8 mouse cellular contexts compared by ENCODE assay signal in the genomic region with DNA sequence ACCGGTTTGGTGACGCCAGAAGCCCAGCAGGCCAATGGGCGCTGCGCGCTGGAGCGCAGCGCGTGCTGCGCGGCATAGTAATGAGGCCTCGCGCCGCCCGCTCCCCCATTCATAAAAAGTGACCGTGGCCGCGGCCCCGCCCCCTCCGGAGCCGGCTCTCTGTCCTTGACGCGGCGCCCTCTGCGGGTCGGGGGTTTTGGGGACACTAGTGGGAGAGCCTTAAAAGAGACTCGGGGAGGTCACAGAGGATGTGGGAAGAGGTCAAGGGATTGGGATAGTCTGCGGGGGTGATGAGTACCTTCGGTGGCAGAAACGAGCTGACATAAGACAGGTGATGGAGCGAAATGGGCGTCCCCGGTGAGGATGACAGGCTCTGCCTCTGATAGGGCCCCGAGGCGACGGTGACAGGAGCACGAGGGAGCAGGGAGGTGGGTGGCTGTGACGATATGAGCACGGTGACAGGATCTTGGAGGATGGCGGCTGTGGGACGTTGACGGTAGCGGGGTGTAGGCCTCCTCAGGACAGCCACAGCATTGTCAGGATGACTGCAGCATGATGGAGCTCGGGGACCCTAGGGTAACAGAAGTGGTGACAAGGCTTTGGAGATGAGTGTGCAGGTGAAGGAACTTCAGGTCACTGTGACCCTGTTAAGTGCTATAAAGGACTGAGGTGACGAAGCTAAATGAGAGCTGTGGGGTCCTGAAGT. TPM values are rescaled to one million over a fixed set of nuclear protein-coding genes. Genes with fewer than 3 reads are reported as not detected.
A peak's percentile ranks its signal among the peaks of the same experiment; 100 is the strongest.
DNase-seq lines count a peak whose midpoint lies in the region; ATAC-seq and TF ChIP-seq lines count a peak whose summit lies in the region.

No protein-coding gene starts in this region.

- H3K27me3 ChIP-seq in embryonic facial prominence, embryonic 14.5 days (replicated peaks; ENCODE audit: control insufficient read depth, insufficient read depth, low read length) = peaks cover 20% of the 10 kb centered on the region
- H3K27me3 ChIP-seq in limb, embryonic 14.5 days (ENCODE audit: control insufficient read depth, insufficient read depth, low read length) = peaks cover 18% of the 10 kb centered on the region
- H3K27me3 ChIP-seq in midbrain, embryonic 16.5 days (ENCODE audit: control insufficient read depth, insufficient read depth, low read depth, low read length) = peaks cover 13% of the 10 kb centered on the region

- H3K4me3 ChIP-seq in embryonic facial prominence, embryonic 14.5 days (ENCODE audit: low read depth, low read length) = peak overlapping the region; percentile 62
- peak overlapping the region; percentile 65 for H3K4me3 ChIP-seq in limb, embryonic 14.5 days (replicated peaks; ENCODE audit: low read length)
- H3K4me3 ChIP-seq in midbrain, embryonic 16.5 days (ENCODE audit: low read depth, low read length) = peak overlapping the region; percentile 75

- ATAC-seq in embryonic facial prominence, embryonic 14.5 days (ENCODE audit: low read depth) = peak; percentile 88
- peak; percentile 83 for ATAC-seq in limb, embryonic 14.5 days (ENCODE audit: low FRiP score, low read depth)
- peak; percentile 89 for ATAC-seq in midbrain, embryonic 16.5 days

- peaks cover 13% of the 10 kb centered on the region for H3K4me1 ChIP-seq in embryonic facial prominence, embryonic 14.5 days (ENCODE audit: control insufficient read depth, insufficient read depth, low read length)
- peaks cover 21% of the 10 kb centered on the region for H3K4me1 ChIP-seq in limb, embryonic 14.5 days (ENCODE audit: control insufficient read depth, insufficient read depth, low read length)
- peaks cover 8% of the 10 kb centered on the region for H3K4me1 ChIP-seq in midbrain, embryonic 16.5 days (ENCODE audit: control insufficient read depth, insufficient read depth, low read length)

- WGBS in embryonic facial prominence, embryonic 14.5 days = 2% methylated on average over 42 of the region's 44 CpGs
- 3% methylated on average over 36 of the region's 44 CpGs for WGBS in limb, embryonic 14.5 days
- WGBS in midbrain, embryonic 16.5 days = under 1% methylated on average over 44 of the region's 44 CpGs

- no peaks in the 10 kb centered on the region for H3K9me3 ChIP-seq in embryonic facial prominence, embryonic 14.5 days (ENCODE audit: control insufficient read depth, low read length)
- no peaks in the 10 kb centered on the region for H3K9me3 ChIP-seq in limb, embryonic 14.5 days (ENCODE audit: control insufficient read depth, low read length)
- H3K9me3 ChIP-seq in midbrain, embryonic 16.5 days (replicated peaks; ENCODE audit: control insufficient read depth, low read length, poor library complexity, severe bottlenecking) = no peaks in the 10 kb centered on the region

- H3K36me3 ChIP-seq in embryonic facial prominence, embryonic 14.5 days (ENCODE audit: control insufficient read depth, insufficient read depth, low read length) = no peaks in the 10 kb centered on the region
- no peaks in the 10 kb centered on the region for H3K36me3 ChIP-seq in limb, embryonic 14.5 days (ENCODE audit: control insufficient read depth, insufficient read depth, low read length)
- H3K36me3 ChIP-seq in midbrain, embryonic 16.5 days (ENCODE audit: control insufficient read depth, insufficient read depth, low read length) = no peaks in the 10 kb centered on the region

- peak; percentile 76 for DNase-seq in 3134 (ENCODE audit: extremely low read depth, insufficient read length, low spot score)
- peak; percentile 83 for DNase-seq in adrenal gland, postnatal 25 days
- peak; percentile 86 for DNase-seq in embryonic facial prominence, embryonic 14.5 days (ENCODE audit: low spot score)
- peak; percentile 69 to 77 for DNase-seq in heart, adult 9 months (ENCODE audit: low spot score in 2 of 2)
- peak; percentile 75 for DNase-seq in kidney, adult 9 months
- peak; percentile 77 for DNase-seq in limb, embryonic 14.5 days (ENCODE audit: low spot score)
- peak; percentile 52 to 70 for DNase-seq in spleen, postnatal 14 days (ENCODE audit: low spot score in 2 of 2)

- TF ChIP-seq POLR2A in limb, embryonic 14.5 days (IDR thresholded peaks at IDR 0.05; ENCODE audit: borderline replicate concordance, extremely low read depth, insufficient read depth, insufficient read length) = no peak

- H3K27ac ChIP-seq in embryonic facial prominence, embryonic 14.5 days (replicated peaks; ENCODE audit: low read depth, low read length) = no peak overlapping the region
- H3K27ac ChIP-seq in limb, embryonic 14.5 days (replicated peaks; ENCODE audit: low read depth, low read length) = no peak overlapping the region
- H3K27ac ChIP-seq in midbrain, embryonic 16.5 days (ENCODE audit: low read length) = no peak overlapping the region

- peak overlapping the region; percentile 67 for H3K9ac ChIP-seq in embryonic facial prominence, embryonic 14.5 days (ENCODE audit: low read depth, low read length)
- peak overlapping the region; percentile 64; the same call in 1 of the 2 replicates for H3K9ac ChIP-seq in limb, embryonic 14.5 days (ENCODE audit: low read depth, low read length, severe bottlenecking)
- peak overlapping the region; percentile 78 for H3K9ac ChIP-seq in midbrain, embryonic 16.5 days (ENCODE audit: low read depth, low read length)

- H3K4me2 ChIP-seq in embryonic facial prominence, embryonic 14.5 days (ENCODE audit: low read depth, low read length) = peak overlapping the region; percentile 100
- peak overlapping the region; percentile 99 for H3K4me2 ChIP-seq in limb, embryonic 14.5 days (replicated peaks; ENCODE audit: low read depth, low read length, severe bottlenecking)
- H3K4me2 ChIP-seq in midbrain, embryonic 16.5 days (ENCODE audit: low read length) = peak overlapping the region; percentile 98

RNA-seq across cellular contexts. Expression of gene Gpr3, which starts 0.4 kb away (rescaled TPM):
- not detected in 2 replicates for total RNA-seq in adrenal gland, postnatal 25 days (2021)
- 0.18 and 0.19 TPM in 2 replicates for polyA plus RNA-seq in embryonic facial prominence, embryonic 14.5 days (2014; fragmentation: Nextera tagmentation; extraction: Ambion mirVana)
- polyA plus RNA-seq in limb, embryonic 14.5 days (2012; rRNA removed) = 0.84 and 1.1 TPM in 2 replicates
- 0.22 TPM in 1 of 2 replicates, not detected in the other for polyA plus RNA-seq in limb, embryonic 14.5 days (2014; fragmentation: Nextera tagmentation; extraction: Ambion mirVana)
- polyA plus RNA-seq in midbrain, embryonic 16.5 days (2015; fragmentation: Nextera tagmentation; extraction: Ambion mirVana) = 1.5 and 2.0 TPM in 2 replicates

RNA-seq across cellular contexts. Expression of gene Cd164l2, which starts 0.8 kb away (rescaled TPM):
- 1.4 and 1.5 TPM in 2 replicates for total RNA-seq in adrenal gland, postnatal 25 days (2021)
- 2.5 and 3.8 TPM in 2 replicates for polyA plus RNA-seq in embryonic facial prominence, embryonic 14.5 days (2014; fragmentation: Nextera tagmentation; extraction: Ambion mirVana)
- 3.2 and 3.4 TPM in 2 replicates for polyA plus RNA-seq in limb, embryonic 14.5 days (2012; rRNA removed)
- polyA plus RNA-seq in limb, embryonic 14.5 days (2014; fragmentation: Nextera tagmentation; extraction: Ambion mirVana) = 4.9 and 6.3 TPM in 2 replicates
- polyA plus RNA-seq in midbrain, embryonic 16.5 days (2015; fragmentation: Nextera tagmentation; extraction: Ambion mirVana) = 3.8 and 4.1 TPM in 2 replicates

RNA-seq across cellular contexts. Expression of gene Map3k6, which starts 27.9 kb away (rescaled TPM):
- total RNA-seq in adrenal gland, postnatal 25 days (2021) = 15.7 and 20.1 TPM in 2 replicates
- 6.0 and 7.9 TPM in 2 replicates for polyA plus RNA-seq in embryonic facial prominence, embryonic 14.5 days (2014; fragmentation: Nextera tagmentation; extraction: Ambion mirVana)
- 6.7 and 7.5 TPM in 2 replicates for polyA plus RNA-seq in limb, embryonic 14.5 days (2012; rRNA removed)
- 9.4 and 10.4 TPM in 2 replicates for polyA plus RNA-seq in limb, embryonic 14.5 days (2014; fragmentation: Nextera tagmentation; extraction: Ambion mirVana)
- 2.8 TPM in 2 replicates for polyA plus RNA-seq in midbrain, embryonic 16.5 days (2015; fragmentation: Nextera tagmentation; extraction: Ambion mirVana)

RNA-seq across cellular contexts. Expression of gene Sytl1, which starts 50.2 kb away (rescaled TPM):
- 1.9 and 2.0 TPM in 2 replicates for total RNA-seq in adrenal gland, postnatal 25 days (2021)
- polyA plus RNA-seq in embryonic facial prominence, embryonic 14.5 days (2014; fragmentation: Nextera tagmentation; extraction: Ambion mirVana) = 11.0 and 11.5 TPM in 2 replicates
- polyA plus RNA-seq in limb, embryonic 14.5 days (2012; rRNA removed) = 14.3 and 15.7 TPM in 2 replicates
- 17.9 and 23.3 TPM in 2 replicates for polyA plus RNA-seq in limb, embryonic 14.5 days (2014; fragmentation: Nextera tagmentation; extraction: Ambion mirVana)
- polyA plus RNA-seq in midbrain, embryonic 16.5 days (2015; fragmentation: Nextera tagmentation; extraction: Ambion mirVana) = 0.16 and 0.25 TPM in 2 replicates
